Mouse (Mus musculus): ENCODE data around the gene Rsrp1.

- TF ChIP-seq CTCF (IDR thresholded peaks at IDR 0.05; ENCODE audit: borderline replicate concordance, extremely low read depth, insufficient read depth, insufficient read length), result peak; percentile 94
- no peak for TF ChIP-seq POLR2A (IDR thresholded peaks at IDR 0.05; ENCODE audit: borderline replicate concordance, extremely low read depth, insufficient read depth, insufficient read length, poor library complexity, severe bottlenecking)
These were observed 22.8 kb downstream of the Rsrp1 start for GRCm38 (mm10) chr4:134946024-134946744.

Measured in brain, embryonic 14.5 days (tissue).